Comparison of ENCODE assay signal across 1 mouse cellular context in the genomic region with DNA sequence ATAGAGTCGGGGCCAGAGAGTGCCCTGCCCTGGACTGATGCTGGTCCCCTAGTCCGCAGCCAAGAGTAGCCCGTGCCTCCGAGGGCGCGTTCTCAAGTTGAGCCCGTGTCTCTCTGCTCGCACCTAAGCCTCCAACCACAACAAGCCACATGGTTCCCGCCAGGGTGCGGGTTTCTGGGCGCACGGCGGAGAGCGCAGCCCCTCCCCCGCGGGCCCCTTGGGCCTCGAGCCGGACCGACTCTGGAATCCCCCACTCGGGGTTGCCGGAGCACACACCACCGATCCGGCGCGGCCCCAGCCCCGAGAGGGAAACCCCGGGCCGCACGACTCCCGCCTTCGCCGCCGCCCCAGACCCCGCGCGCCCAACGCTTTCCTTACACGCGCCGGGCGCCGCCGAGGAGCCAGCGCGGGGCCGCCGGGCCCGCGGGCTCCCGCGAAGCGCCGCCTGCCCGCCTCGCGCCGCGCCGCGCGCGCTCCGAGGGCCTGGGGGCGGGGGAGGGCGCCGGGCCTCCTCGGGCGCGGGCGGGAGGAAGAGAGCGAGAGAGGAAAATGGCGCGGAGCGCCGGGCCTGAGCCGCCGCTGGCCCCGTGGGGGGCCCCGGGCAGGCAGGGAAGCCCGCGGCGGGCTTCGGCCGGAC.
TF ChIP-seq lines count a peak whose summit lies in the region.

No protein-coding gene starts in this region.

TF ChIP-seq in CH12.LX, 34 proteins besides CTCF, POLR2A, EP300 and RAD21 (continued from another document):
- TF ChIP-seq ZKSCAN1 (IDR thresholded peaks at IDR 0.05; ENCODE audit: borderline replicate concordance, low read depth, low read length) (no peak), ETS1 (conservative IDR thresholded peaks at IDR 0.05; ENCODE audit: low read depth, low read length) (no peak), MXI1 (IDR thresholded peaks at IDR 0.05; ENCODE audit: low read depth, low read length) (peak; percentile 87), MAZ (IDR thresholded peaks at IDR 0.05; ENCODE audit: low read depth, low read length) (peak; percentile 82; the same call in 1 of the 2 replicates), MEF2A (IDR thresholded peaks at IDR 0.05; ENCODE audit: borderline replicate concordance, low read depth, low read length) (peak; percentile 68), ZNF384 (IDR thresholded peaks at IDR 0.05; ENCODE audit: low read depth, low read length) (no peak), POLR2AphosphoS2 (IDR thresholded peaks at IDR 0.05; ENCODE audit: low read depth, low read length) (no peak), IRF4 (IDR thresholded peaks at IDR 0.05; ENCODE audit: low read depth, low read length) (peak; percentile 59; the same call in 1 of the 2 replicates), TCF12 (IDR thresholded peaks at IDR 0.05; ENCODE audit: low read depth, low read length) (no peak), BHLHE40 (IDR thresholded peaks at IDR 0.05; ENCODE audit: low read depth, low read length) (peak; percentile 46), JUND (conservative IDR thresholded peaks at IDR 0.05; ENCODE audit: low read depth, low read length) (no peak), ZMIZ1 (IDR thresholded peaks at IDR 0.05; ENCODE audit: low read depth, low read length) (0 out of 2 replicates have a peak, but pooled peaks have one; percentile 57), JUN (IDR thresholded peaks at IDR 0.05; ENCODE audit: insufficient read depth, low read depth, low read length) (no peak), ELF1 (IDR thresholded peaks at IDR 0.05; ENCODE audit: low read depth, low read length) (no peak), MYC (IDR thresholded peaks at IDR 0.05; ENCODE audit: low read depth, low read length) (peak; percentile 66; the same call in 1 of the 2 replicates), PAX5 (IDR thresholded peaks at IDR 0.05; ENCODE audit: low read length) (no peak), MAX (IDR thresholded peaks at IDR 0.05; ENCODE audit: low read length) (peak; percentile 80), SIN3A (IDR thresholded peaks at IDR 0.05; ENCODE audit: low read length) (peak; percentile 94), NELFE (IDR thresholded peaks at IDR 0.05; ENCODE audit: low read depth, low read length) (0 out of 2 replicates have a peak, but pooled peaks have one; percentile 23), KAT2A (IDR thresholded peaks at IDR 0.05; ENCODE audit: insufficient replicate concordance, low read length) (no peak), UBTF (IDR thresholded peaks at IDR 0.05; ENCODE audit: low read depth, low read length) (peak; percentile 60; the same call in 1 of the 2 replicates), E2F4 (IDR thresholded peaks at IDR 0.05; ENCODE audit: insufficient replicate concordance, low read depth, low read length) (no peak)
